Mouse (Mus musculus) spleen, embryonic (tissue): ENCODE data around the gene Aprt.

Source experiments
- CTCF ChIA-PET: fragments of 350-600 bp; sonication (Branson Sonifier 250); formaldehyde crosslinking; loops from one replicate; lab custom pipeline; 2022; lab: Charles Lee

The Aprt gene

DNA sequence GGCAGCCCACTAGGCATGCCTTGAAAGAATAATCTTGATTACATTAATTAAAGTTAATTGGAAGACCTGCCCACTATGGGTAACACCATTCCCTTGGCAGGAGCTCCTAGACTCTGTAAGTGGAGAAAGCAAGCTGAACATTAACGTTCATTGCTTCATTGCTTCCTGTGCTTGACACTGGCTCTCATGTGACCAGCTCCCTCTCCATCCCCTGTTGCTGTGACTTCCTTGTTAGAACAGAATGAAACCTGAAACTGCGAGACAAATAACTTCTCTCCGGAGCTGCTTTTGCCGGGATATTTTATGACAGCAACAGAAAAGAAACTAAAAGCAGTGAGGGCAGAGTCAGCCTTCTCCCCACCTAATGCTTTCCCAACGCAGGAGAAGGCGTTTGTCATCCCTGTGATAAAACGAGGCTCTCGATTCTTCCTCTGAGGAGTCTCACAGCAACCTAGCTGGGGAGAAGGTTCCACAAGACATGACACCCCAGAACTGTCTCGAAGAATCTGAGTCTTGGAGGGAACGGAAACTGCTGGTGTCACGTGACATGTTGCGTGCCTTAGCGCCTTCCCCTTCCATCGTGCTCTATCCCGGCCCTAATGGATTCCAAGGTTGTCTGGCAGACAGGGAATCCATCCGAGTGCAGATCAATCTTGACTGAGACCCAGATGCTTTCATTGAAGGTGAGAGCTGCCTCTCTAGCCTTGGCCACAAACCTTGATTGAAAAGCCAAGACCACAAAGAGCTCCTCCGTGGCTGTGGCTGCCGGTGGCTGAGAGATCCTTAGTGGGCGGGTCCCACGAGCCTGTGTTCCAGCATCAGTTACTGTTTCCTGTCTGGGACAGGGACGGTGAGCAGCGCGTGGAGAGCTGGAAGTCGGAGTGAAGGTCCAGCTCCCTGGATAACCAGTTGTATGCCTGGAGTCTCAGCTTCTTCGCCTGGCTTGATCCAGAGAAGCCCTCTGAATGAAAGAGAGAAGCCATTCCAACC, 12.1 kb downstream of the Aprt start:
- CTCF ChIA-PET, result interaction anchor here (0.7 kb wide), 1 partner anchor 18 kb away, joined by 8 read pairs; no protein-coding TSS in a partner anchor

DNA sequence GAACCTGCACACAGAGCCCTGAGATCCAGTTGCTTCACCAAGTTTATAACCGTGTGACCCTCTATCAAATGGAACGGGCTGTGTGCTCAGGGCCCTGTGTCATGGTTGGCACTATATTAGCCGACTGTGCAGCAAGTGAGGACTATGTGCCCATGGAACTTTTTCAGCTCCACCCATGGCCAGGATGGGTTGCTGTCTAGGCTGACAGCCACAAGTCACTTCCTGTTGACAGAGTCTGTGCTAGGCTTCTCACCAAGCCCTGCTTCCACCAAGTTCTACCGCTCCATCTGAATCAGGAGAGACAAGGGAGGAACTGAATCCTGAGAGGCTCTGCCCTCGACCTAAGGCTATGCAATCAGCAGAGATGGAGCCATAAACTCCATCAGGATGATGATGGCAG, 15.5 kb downstream of the Aprt start:
- CTCF ChIA-PET, result interaction anchor here (0.5 kb wide), 1 partner anchor 50 kb away, joined by 5 read pairs; no protein-coding TSS in a partner anchor

DNA sequence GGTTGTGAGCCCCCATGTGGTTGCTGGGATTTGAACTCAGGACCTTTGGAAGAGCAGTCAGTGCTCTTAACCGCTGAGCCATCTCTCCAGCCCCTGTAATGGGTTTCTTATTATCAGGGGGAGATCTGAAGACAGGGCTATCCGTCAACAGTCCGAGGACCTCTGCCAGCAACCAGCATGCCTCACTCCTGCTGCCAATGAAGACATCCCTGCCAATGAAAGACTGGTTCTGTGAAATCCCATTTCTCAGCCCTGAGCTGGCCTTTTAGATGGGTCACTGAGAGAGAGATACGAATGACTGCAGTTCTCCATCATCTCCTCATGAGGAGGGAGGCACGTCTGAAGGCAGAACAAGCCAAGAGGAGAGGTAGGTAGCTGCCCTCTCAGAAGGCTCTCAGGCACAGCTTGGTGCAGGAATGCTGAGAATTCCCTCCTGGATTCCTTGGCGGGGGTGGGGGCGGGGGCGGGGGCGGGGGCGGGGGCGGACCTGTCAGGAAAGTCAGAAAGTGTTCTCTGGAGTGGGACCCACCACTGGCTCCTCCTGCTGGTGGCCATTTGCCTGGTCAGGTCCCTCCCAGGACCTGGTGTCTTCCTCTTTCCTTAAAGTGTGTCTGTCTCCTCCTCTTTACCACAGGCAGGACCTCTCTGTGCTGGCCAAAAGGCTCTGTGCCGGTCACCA, 17.9 kb downstream of the Aprt start:
- CTCF ChIA-PET, result no interaction called here

DNA sequence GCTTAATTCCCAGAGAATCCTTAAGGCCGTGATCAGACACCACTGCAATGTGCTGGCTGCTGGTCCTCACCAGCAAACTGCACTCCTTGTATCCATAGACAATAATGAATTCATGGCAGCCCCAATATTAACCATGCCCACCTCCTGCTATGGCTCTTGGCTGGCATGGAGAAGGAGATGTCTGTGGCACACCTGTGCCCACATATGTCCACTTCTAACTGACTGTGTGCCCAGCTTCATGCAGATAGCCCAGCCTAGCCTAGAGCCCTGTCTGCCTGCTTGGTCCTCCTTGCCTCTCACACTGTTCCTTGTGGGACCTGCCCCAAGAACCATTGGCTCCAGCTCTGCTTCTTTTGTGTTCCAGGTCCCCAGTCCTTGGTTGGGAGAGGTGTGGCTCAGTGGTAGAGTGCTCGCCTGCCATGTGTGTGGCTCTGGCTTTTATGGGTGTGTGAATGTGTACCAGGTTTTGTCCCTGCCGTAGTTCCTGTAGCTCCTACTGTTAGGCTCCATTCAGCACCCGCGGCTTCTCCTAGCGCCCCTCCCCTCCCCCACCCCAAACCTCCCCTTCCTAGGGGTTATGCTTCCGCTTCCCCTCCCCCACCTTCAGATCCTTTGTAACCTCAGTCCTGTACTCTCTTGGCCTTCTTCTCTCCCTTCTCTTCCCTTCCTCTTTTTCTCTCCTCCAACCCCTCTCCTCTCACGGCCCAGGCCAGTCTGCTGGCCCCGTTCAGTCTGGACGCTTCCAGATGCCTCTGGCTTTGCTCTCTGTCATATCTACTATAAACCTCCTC, 19.3 kb downstream of the Aprt start:
- CTCF ChIA-PET, result no interaction called here

DNA sequence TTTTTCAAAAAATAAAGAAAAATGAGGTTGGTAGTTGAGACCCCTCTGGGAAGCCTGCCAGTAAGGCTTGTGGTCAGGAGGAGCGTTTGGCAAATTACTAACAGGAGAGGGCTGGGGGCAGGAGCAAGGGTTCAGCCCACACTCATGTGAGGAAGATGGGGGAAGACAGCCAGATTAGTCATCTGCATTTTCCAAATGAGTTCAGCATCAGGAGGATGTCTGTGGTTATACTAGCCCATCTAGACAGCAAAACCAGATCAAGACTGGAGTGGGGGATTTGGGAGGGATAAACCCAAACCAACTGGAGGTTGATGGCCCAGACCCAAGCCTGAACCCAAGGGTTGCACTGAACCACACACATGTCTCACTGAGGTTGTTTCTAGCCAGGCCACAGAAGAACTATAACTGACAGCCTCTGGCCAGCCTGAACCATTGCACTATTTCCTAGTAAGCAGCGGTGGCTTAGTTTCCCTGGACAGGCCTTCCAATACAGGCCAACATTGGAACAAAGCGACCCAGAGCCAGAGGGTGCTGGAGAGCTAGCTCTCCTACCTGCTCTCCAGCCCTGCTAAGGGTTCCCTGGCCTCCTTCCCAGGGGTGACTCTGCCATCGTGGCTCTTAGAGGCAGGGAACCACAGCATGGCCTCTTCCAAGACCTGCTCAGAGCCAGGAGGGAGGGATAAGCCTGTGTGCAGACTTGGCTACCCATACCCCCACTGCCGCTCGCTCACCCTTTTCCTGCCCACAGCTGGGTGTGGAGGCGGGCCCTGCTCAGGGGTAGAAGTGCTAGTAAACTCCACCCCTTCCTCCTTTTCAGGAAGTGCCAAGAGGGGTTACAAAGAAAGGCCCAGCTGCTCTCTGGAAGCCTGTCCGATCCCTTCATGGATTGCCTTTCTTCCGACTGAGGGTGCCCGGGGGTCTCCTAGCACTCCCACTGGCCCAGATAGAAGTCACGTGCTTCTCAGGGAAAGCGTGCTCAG, 20.4 kb downstream of the Aprt start:
- CTCF ChIA-PET, result no interaction called here

DNA sequence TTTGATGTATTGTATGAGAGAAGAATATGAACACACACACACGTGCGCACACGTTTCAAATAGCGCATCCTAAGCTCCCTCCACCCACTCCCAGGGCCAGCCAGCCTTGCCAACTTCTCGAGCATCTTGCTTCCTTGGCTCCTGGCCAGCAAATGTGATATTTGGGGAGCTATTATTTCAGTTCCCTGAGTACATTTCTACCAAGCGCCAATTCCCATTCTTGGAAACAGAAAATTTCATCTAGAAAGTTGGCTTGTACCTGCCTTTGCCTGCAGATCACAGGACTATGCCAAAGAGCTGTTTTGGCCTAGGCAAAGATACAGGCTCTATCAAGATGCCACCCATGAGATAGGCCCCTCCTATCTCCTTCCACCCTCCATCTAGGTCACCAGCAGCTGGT, 21.9 kb downstream of the Aprt start:
- CTCF ChIA-PET, result interaction anchor here (0.5 kb wide), 1 partner anchor 119 kb away, joined by 5 read pairs; no protein-coding TSS in a partner anchor

DNA sequence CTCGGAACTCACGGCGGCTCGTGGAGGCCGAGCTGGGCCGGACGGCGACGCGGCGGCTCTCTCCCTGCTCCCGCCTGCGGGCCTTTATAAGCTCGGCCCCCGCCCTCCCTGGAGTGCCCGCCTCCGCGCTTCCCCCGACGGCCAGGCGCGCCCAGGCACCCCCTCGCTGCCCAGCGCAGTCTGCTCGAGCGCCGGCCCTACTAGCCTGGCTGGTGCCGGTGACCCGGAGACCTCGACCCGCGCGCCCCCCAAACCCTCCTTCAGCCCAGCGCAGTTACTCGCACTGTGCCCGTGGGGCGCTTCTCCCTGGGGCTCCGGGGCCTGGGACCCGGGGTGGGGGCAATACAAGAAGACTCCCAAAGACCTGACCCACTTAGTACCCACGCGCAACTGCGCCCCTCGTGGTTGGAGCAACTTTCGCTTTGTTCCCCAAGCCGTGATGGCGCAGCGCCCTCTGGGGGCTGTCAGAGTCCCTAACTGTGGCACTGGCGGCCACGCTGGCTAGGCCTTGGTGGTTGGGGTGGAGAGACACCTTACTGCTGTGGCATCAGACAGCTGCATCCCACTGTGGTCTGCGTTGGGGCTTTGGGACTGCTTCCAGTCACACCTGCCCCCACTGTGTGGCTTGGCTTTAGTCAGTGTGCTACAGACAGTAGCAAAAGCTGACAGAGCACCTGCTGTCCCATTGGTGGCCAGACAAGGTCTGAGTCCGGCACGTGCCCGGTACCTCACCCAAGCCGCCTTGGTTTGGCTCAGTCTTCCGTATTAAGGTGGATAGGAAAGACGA, 25.3 kb downstream of the Aprt start, which contains the start of gene Piezo1:
Piezo1 (minus strand) TSS at position 65 of the 787 bp plus-strand sequence.
- CTCF ChIA-PET, result interaction anchor here (0.5 to 1.1 kb wide), 3 partner anchors 41 to 440 kb away, joined by 4 to 14 read pairs (median 9); no protein-coding TSS in a partner anchor

DNA sequence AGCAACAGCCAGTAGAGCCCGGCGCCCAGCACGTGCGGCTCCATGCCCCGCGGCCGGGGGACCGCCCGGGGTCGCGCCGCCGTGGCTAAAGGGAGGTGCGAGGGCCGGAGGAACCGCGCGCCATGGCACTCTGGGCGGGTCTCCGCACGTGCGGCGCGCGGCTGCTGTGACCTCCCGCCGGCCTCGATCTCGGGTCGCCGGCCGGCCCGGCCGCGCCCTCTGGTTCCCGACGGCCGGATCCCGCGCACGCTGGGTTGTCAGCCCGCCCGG, 25.8 kb downstream of the Aprt start:
- CTCF ChIA-PET, result no interaction called here

DNA sequence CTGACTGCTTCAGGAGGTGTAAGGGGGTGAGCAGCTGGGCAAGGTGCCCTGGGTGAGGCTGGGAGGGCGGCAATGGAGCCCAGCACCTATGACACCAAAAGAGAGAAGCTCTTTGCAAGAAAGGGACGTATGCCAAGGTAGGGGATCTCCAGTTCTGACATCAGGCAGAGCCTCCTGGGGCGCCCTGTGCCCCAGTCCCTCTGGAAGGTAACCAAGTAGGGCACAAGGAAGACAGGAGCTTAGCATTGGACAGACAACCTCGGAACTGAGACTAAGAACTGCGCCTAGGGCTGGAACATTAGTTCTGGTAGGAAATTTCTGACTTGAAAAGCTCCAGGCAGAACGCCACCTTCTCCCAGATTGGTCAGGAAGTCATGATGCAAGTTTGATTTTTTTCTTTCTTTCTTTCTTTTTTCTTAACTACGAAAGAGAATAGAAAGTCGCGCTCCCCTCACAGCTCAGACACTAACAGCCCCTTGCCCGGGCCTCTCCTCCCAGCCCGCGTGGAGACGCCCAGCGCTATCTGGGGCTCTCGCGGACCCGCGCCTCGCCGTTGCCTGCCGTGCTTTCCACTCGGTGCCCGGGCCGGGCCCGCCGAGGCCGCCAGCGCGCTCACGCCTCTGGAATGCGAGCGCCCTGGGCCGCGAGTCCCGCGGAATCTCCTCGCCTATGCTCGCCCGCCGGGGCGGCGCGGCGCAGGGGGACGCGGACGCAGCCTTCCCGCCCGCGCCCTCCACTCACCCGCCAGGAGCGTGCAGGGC, 26.3 kb downstream of the Aprt start:
- CTCF ChIA-PET, result interaction anchor here (0.8 to 0.9 kb wide), 2 partner anchors 49 to 52 kb away, joined by 4 to 5 read pairs; no protein-coding TSS in a partner anchor

DNA sequence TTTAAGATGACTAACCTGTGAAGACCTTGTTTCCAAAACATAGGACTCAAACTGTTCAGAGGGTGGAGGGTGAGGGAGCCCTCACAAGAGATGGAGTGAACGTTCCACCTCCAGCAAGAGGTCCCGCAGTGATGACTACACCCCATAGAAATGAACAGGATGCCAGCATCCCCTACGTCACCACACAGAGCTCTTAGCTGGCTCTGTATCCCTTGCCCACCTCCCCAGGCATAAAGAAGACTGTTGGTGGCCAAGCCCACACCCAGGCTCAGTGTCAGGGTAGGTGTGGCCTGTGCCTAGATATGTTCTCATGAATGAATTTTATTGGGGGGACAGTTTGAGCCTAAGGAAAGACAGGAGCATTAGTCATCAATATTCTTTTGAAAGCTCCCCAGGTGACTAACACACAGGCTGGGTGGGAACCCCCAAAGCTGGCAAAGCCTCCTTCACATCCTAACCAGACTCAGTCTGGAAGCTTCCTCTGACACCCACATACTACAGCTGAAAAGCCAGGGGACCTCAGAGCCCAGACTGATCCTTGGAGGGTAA, 27.7 kb downstream of the Aprt start:
- CTCF ChIA-PET, result interaction anchor here (0.6 to 0.9 kb wide), 3 partner anchors 30 to 52 kb away, joined by 3 to 5 read pairs (median 3); no protein-coding TSS in a partner anchor

DNA sequence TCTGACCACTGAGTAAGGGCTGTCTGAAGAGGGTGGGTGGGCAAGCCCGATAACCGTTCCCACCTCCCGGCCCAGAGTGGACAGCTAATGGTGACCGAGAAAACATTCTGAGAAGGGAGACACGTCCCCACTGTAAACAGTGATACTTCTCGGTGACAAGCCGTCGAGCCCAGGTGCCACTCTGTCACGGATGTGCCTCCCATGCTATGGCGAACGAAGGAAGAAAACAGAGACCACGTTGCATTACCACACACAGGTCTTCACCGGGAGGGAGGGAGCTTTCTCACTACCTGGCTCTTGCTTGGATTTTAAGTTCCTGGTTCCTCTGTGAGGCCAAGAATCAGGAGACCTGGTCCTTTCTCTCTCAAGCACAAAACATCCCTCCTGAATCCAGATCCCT, 28.4 kb downstream of the Aprt start:
- CTCF ChIA-PET, result no interaction called here

DNA sequence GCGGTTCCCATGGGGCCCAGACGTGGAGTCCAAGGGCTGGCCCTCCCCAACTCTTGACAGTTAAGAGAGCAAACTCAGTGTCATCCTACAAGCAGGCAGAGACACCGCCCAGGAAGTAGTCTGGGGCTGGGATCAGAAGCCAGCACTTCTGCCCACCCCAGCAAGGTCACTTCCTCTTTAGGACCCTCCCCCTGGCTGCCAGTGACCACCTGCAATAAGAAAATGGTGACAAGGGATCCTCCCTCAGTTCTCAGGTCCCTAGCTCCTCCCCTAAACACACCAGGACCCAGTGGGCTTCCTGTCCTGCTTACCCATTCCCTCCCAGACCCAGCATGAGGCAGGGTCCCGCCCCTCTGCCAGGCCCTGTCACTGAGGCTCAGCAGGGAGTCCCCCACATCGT, 28.9 kb downstream of the Aprt start:
- CTCF ChIA-PET, result interaction anchor here (0.5 to 0.8 kb wide), 2 partner anchors 53 to 743 kb away, joined by 3 to 6 read pairs; no protein-coding TSS in a partner anchor

DNA sequence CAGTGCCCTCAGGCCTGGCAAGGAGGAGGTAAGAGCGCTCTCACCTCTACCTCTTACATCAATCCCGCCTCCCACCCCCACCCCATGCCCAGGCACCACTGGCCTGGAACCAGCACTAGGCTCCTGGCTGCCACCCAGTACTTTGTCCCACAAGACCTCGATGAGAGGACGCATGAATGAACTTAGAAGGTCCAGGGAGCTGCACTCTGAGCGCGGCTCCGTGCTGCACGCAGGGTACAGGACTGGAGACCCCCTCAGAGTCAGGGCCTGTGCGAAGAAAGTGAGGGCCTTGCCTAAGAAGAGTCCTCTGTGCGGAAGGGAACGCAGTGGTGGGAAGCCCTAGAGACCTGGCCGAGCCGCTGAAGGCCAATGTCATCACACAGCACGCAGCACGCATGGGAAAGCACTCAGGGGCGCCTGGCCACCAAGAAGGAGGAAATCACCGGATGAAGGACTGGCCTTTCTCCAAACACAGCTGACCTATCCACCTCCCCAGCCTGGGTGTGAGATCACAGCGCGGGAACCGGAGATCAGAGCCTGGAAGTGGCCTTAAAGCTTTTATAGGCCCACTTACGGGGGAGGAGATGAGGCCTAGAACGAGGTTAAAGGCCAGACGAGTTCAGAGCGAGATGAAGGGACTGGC, 29.8 kb downstream of the Aprt start:
- CTCF ChIA-PET, result interaction anchor here (0.6 to 0.8 kb wide), 3 partner anchors 17 to 514 kb away, joined by 3 to 8 read pairs (median 3); no protein-coding TSS in a partner anchor

DNA sequence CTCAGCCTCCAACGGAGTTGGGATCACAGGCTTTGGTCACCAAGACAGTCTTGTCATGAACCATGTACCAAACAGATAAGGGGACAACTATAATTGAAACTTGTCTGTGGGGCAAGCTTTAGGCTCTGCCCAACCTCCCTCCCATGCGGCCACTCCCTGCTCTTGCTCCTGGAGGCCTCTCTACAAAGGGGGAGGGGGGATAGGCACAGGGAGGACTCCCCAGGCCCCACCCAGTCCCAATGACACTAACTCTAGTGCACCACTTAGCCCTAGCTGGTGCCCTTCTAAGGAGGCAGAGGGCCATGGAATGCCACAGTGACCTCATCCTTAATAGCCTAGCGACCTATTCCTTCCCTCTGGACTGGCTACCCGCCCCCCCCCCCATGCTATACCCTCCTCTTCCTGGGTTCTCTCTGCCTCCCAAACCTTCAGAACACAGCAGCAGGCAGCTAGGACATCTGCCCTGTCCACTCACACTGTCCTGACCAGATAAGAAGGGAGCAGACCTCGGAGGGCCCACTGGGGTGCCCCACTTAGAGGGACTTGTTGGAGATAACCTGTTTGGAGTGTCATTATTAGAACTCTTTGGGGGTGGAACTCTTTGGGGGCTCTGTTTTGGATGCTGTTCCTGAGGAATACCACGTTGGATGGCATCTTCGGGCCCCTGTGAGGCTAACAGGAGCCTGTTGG, 30.5 kb downstream of the Aprt start:
- CTCF ChIA-PET, result no interaction called here

DNA sequence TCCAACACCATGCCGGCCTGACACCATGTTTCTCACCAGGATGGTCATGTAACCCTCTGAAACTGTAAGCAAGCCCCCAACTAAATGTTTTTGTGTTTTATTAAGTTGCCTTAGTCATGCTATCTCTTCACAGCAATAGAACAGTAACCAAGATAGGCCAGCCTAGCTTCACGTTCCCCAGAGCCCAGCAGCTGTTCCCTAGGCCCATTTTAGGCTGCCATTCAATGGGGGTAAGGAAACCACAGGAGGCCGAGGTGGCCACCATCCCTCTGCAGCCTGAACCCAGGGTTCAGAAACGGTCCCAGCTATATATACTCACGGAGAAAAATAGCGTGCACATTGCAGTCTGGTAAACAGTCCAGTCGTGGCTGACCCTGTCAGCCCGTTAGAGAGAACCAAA, 32.6 kb downstream of the Aprt start:
- CTCF ChIA-PET, result no interaction called here

DNA sequence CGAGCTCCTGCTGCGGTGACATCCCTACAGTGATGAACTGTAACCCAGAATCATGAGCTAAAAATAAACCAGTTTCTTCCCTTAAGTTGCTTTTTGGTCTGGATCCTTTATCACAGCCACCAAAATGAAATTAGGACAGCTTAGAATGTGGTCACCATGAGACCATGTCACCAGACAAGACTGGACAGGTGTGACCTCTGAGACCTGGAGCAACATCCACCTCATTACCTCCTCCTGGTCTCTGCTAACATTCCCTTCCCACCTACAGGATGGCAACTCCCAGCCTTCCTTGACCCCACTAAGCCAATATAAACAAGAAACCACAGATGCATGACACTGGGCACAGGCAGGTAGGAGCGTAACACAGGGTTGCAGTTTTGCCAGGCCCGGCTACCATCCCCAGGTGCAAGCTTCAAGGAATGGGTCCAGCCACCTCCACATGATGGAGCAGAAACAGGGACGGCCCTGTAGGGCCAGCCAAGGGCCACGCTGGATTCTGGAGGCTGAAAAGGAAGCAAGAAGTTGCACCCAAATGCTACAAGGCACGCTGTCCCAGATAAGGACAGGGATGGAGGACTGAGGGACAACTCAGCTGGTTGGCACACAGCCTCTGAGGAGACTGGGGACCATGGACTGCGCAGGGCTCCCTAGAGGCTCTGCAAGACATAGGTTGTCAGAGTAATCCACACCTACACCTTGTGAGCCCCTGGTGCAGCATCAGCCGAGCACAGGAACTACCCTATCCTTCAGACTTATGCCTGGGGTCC, 38.2 kb downstream of the Aprt start:
- CTCF ChIA-PET, result no interaction called here
